Mouse (Mus musculus) neural tube, embryonic 14.5 days (tissue): ENCODE data around the gene Pde4a. TPM values are rescaled to one million over a fixed set of nuclear protein-coding genes. Genes with fewer than 3 reads are reported as not detected.

Experiments used
- ATAC-seq: fragments of 200-750 bp; cut with Nextera tagmentation; 2 replicates; pipeline ENCODE4 v1.8.0; 2017; ENCODE audit warnings: low read depth, mild to moderate bottlenecking, moderate TSS enrichment, moderate library complexity
- H3K27ac ChIP-seq: fragments of 300-500 bp; sonication (generic); 2 replicates; pipeline ENCODE4 v1.5.1; 2014; ENCODE audit warnings: low read depth, mild to moderate bottlenecking, control low read depth, low read length, moderate library complexity, mixed read lengths
- H3K27me3 ChIP-seq: fragments of 300-500 bp; sonication (generic); 2 replicates; pipeline ENCODE4 v1.6.1; 2014; ENCODE audit warnings: low read length; ENCODE audit not compliant: control insufficient read depth, insufficient read depth
- H3K36me3 ChIP-seq: fragments of 300-500 bp; sonication (generic); 2 replicates; pipeline ENCODE4 v1.6.1; 2014; ENCODE audit warnings: low read length, mixed read lengths; ENCODE audit not compliant: control insufficient read depth, insufficient read depth
- H3K4me1 ChIP-seq: fragments of 300-500 bp; sonication (generic); 2 replicates; pipeline ENCODE4 v1.6.1; 2014; ENCODE audit warnings: low read length; ENCODE audit not compliant: control insufficient read depth, insufficient read depth
- H3K4me2 ChIP-seq: fragments of 300-500 bp; sonication (generic); 2 replicates; pipeline ENCODE4 v1.6.1; 2014; ENCODE audit warnings: mild to moderate bottlenecking, low read depth, low read length, control low read depth
- H3K4me3 ChIP-seq: fragments of 300-500 bp; sonication (generic); 2 replicates; pipeline ENCODE4 v1.5.1; 2014; ENCODE audit warnings: low read depth, low read length, control low read depth, mixed read lengths
- H3K9ac ChIP-seq: fragments of 300-500 bp; sonication (generic); replicated peaks from 2 replicates; pipeline ENCODE4 v1.6.1; 2014; ENCODE audit warnings: low read depth, mild to moderate bottlenecking, control low read depth, low read length, mixed read lengths
- H3K9me3 ChIP-seq: fragments of 300-500 bp; sonication (generic); 2 replicates; pipeline ENCODE4 v1.6.1; 2016; ENCODE audit warnings: low read length; ENCODE audit not compliant: control insufficient read depth
- WGBS: fragments of 180-500 bp; shearing (Covaris S2); extraction: QIAGEN DNeasy Blood & Tissue Kit; methylation state at CpG from one replicate; pipeline ENCODE4 v1.1.7; 2014; 5-methylcytosine and 5-hydroxymethylcytosine counted together
- polyA plus RNA-seq: library from polyadenylated mRNA; unstranded; fragments of >200 nt; fragmentation: Nextera tagmentation; extraction: Ambion mirVana; gene quantifications from 2 replicates; pipeline ENCODE4 v1.2.1, GENCODE M21; 2014

Pde4a gene
- polyA plus RNA-seq, 1 experiment from 2014 or later = 35.3 TPM

- Histone ChIP-seq H3K4me2 (peak overlapping the region; percentile 67), H3K4me3 (peak overlapping the region; percentile 45), H3K27me3 (peaks cover 33% of the 10 kb centered on the region), H3K9me3 (no peaks in the 10 kb centered on the region), H3K36me3 (no peaks in the 10 kb centered on the region), H3K27ac (no peak overlapping the region), H3K9ac (peak overlapping the region; percentile 60), H3K4me1 (peaks cover 15% of the 10 kb centered on the region)
- under 1% methylated on average over 52 of the region's 52 CpGs for WGBS
- ATAC-seq = peak; percentile 66
These were observed 4.2 kb upstream of the Pde4a start for GRCm38 (mm10) chr9:21161209-21161909.

DNA sequence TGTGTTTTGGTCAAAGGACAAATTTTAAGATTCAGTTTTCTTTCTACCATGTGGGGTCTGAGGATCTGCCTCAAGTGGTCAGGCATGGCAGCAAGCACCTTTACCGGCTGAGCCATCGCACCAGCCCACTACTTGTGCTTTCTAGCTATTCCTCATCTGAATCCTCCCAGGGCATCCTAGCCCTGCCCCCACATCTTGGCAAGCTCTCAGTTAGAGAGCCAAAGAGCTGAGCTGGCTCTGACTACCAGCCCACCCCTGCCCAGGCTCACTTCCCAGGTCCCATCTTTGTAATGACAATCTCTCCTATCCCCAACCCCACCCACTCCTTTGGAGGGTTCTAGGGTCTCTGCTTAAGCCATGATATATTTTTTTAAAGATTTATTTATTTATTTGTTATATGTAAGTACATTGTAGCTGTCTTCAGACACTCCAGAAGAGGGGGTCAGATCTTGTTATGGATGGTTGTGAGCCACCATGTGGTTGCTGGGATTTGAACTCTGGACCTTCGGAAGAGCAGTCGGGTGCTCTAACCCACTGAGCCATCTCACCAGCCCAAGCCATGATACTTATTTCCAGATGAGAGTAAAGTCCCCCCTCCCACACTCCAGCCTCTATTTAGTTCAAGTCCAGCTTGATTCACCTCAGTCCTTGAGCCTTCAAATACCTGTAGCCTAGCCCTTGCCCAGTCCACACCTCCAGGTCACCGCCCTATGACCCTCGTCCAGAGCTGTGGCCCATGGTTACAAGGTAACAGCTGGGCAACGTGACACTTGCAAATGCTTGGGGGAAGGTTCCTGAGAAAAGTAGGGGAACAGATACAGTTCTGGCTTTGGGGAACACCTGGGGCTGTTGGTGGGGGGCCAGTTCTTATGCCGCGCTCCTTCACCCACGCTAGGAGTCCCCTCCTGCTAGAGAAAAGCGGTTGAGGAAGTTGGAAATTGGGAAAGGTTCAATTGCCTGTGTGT lies 2.1 kb upstream of the Pde4a start:
- peaks cover 15% of the 10 kb centered on the region for H3K4me1 ChIP-seq
- H3K9ac ChIP-seq = no peak overlapping the region
- no peak overlapping the region for H3K4me3 ChIP-seq
- H3K36me3 ChIP-seq = no peaks in the 10 kb centered on the region
- no peak overlapping the region for H3K4me2 ChIP-seq
- H3K9me3 ChIP-seq = no peaks in the 10 kb centered on the region
- no peak overlapping the region for H3K27ac ChIP-seq
- peaks cover 41% of the 10 kb centered on the region for H3K27me3 ChIP-seq
- WGBS = 34% methylated on average over 11 of the region's 11 CpGs
- ATAC-seq = no peak

DNA sequence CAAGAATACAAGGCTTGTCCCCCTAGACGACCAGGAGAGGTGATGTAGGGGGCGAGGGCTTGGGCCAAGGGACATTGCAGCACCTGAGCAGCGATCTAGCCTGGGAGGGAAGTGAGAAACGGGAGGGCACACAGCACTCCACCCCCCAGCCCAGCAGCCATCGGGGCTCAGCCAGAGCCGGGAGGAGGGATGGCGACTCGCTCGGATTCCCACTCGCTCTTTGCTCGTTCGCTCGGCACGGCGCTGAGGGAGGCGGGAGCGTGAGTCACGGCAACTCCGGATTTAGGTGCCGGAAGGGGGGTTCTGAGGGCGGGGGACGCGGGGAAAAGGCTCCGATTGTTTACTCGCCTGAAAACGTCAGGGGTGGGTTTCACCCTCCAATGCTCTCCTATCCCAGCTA lies 1.4 kb upstream of the Pde4a start:
- no peaks in the 10 kb centered on the region for H3K36me3 ChIP-seq
- no peak overlapping the region for H3K27ac ChIP-seq
- peak overlapping the region; percentile 32; the same call in 1 of the 2 replicates for H3K4me2 ChIP-seq
- peaks cover 41% of the 10 kb centered on the region for H3K27me3 ChIP-seq
- H3K4me3 ChIP-seq = no peak overlapping the region
- no peak for ATAC-seq
- 0 out of 2 replicates have a peak overlapping the region, but pooled peaks have one; percentile 21 for H3K9ac ChIP-seq
- under 1% methylated on average over 25 of the region's 26 CpGs for WGBS
- no peaks in the 10 kb centered on the region for H3K9me3 ChIP-seq
- peaks cover 15% of the 10 kb centered on the region for H3K4me1 ChIP-seq

- peak overlapping the region; percentile 60 for H3K4me2 ChIP-seq
- peak overlapping the region; percentile 36 for H3K4me3 ChIP-seq
- peak overlapping the region; percentile 39; the same call in 1 of the 2 replicates for H3K9ac ChIP-seq
- peaks cover 41% of the 10 kb centered on the region for H3K27me3 ChIP-seq
- no peaks in the 10 kb centered on the region for H3K9me3 ChIP-seq
- H3K4me1 ChIP-seq = peaks cover 15% of the 10 kb centered on the region
- no peak overlapping the region for H3K27ac ChIP-seq
- ATAC-seq = no peak
- no peaks in the 10 kb centered on the region for H3K36me3 ChIP-seq
- WGBS = under 1% methylated on average over 46 of the region's 47 CpGs
These were observed 488 bp downstream of the Pde4a start for GRCm38 (mm10) chr9:21165952-21166451.

DNA sequence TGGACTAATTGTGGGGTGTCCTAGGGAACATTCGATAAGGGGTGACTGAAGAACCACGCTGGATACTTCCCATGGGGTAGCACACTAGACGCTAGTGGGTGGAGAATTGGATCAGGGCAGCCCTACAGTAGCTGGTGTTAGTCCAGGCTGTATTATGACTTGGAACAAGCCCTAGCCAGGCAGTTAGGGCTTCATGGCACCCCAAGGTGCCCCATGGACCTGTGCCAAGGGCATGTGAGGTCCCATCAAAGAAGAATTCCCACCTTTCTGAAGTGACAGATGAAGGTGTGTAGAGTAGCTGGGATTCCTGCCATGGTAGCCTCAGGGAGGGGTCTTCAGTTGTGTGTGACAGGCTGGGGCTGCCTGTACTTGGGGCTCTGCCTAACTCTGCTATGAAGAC lies 1.0 kb downstream of the Pde4a start:
- no peaks in the 10 kb centered on the region for H3K36me3 ChIP-seq
- 25% methylated on average over 3 of the region's 3 CpGs for WGBS
- peak overlapping the region; percentile 36; the same call in 1 of the 2 replicates for H3K4me3 ChIP-seq
- H3K4me2 ChIP-seq = peak overlapping the region; percentile 60
- ATAC-seq = no peak
- no peak overlapping the region for H3K27ac ChIP-seq
- H3K4me1 ChIP-seq = peaks cover 15% of the 10 kb centered on the region
- peaks cover 41% of the 10 kb centered on the region for H3K27me3 ChIP-seq
- H3K9ac ChIP-seq = no peak overlapping the region
- H3K9me3 ChIP-seq = no peaks in the 10 kb centered on the region

GRCm38 (mm10) chr9:21167140-21168097 lies 1.9 kb downstream of the Pde4a start:
- no peak overlapping the region for H3K27ac ChIP-seq
- H3K4me2 ChIP-seq = 0 out of 2 replicates have a peak overlapping the region, but pooled peaks have one; percentile 0
- H3K9ac ChIP-seq = no peak overlapping the region; the same call in 1 of the 2 replicates
- H3K9me3 ChIP-seq = no peaks in the 10 kb centered on the region
- peaks cover 40% of the 10 kb centered on the region for H3K27me3 ChIP-seq
- H3K4me1 ChIP-seq = peaks cover 15% of the 10 kb centered on the region
- no peak for ATAC-seq
- no peaks in the 10 kb centered on the region for H3K36me3 ChIP-seq
- H3K4me3 ChIP-seq = no peak overlapping the region
- 51% methylated on average over 10 of the region's 10 CpGs for WGBS

- H3K9ac ChIP-seq = no peak overlapping the region; the same call in 1 of the 2 replicates
- peak; percentile 22; the same call in 1 of the 2 replicates for ATAC-seq
- peaks cover 15% of the 10 kb centered on the region for H3K4me1 ChIP-seq
- H3K27me3 ChIP-seq = peaks cover 33% of the 10 kb centered on the region
- whole genome bisulfite sequencing = 11% methylated on average over 30 of the region's 30 CpGs
- no peak overlapping the region for H3K4me3 ChIP-seq
- H3K4me2 ChIP-seq = 0 out of 2 replicates have a peak overlapping the region, but pooled peaks have one; percentile 0
- H3K27ac ChIP-seq = no peak overlapping the region
- no peaks in the 10 kb centered on the region for H3K36me3 ChIP-seq
- H3K9me3 ChIP-seq = no peaks in the 10 kb centered on the region
These were observed 2.9 kb downstream of the Pde4a start for GRCm38 (mm10) chr9:21168161-21169123.
